In genomic region chr7:67614464-67614861, GRCm38 (mm10) we compare ENCODE assay signal across 15 mouse cellular contexts. TPM values are rescaled to one million over a fixed set of nuclear protein-coding genes. Genes with fewer than 3 reads are reported as not detected.
DNase-seq lines count a peak whose midpoint lies in the region; ATAC-seq lines count a peak whose summit lies in the region.
"Had no signal": no experiment of that assay in that cellular context is flagged by ENCODE, and none has a peak within 500 bp of the region (broad histone marks: within the 10 kb centered on the region; RNA-seq: fewer than 3 reads in every experiment).

No protein-coding gene starts in this region.

- no peak for ATAC-seq in embryonic facial prominence, embryonic 15.5 days (ENCODE audit: insufficient number of reproducible peaks, low FRiP score, low TSS enrichment, low read depth)
- ATAC-seq in heart, embryonic 13.5 days (ENCODE audit: extremely low read depth, insufficient number of reproducible peaks, low FRiP score, low TSS enrichment): no peak
- ATAC-seq in kidney, embryonic 16.5 days (ENCODE audit: low FRiP score, low TSS enrichment): no peak
- peak; percentile 88 for ATAC-seq in megakaryocyte, adult 5-6 weeks (ENCODE audit: poor library complexity, severe bottlenecking)
- ATAC-seq: intestine, embryonic 15.5 days had no signal

- H3K4me2 ChIP-seq in embryonic facial prominence, embryonic 15.5 days (replicated peaks): no peak overlapping the region
- H3K4me2 ChIP-seq in heart, embryonic 13.5 days: peak overlapping the region; percentile 43
- H3K4me2 ChIP-seq in kidney, embryonic 16.5 days (replicated peaks; ENCODE audit: low read depth, low read length): no peak overlapping the region
- H3K4me2 ChIP-seq: intestine, embryonic 15.5 days; midbrain, embryonic 11.5 days had no signal

- H3K4me3 ChIP-seq in embryonic facial prominence, embryonic 15.5 days (replicated peaks): no peak overlapping the region
- no peak overlapping the region for H3K4me3 ChIP-seq in embryonic facial prominence, embryonic 10.5 days
- H3K4me3 ChIP-seq in heart, embryonic 13.5 days: no peak overlapping the region
- H3K4me3 ChIP-seq in kidney, embryonic 16.5 days (ENCODE audit: low read length): no peak overlapping the region
- H3K4me3 ChIP-seq: intestine, embryonic 15.5 days had no signal

- peaks cover 13% of the 10 kb centered on the region for H3K4me1 ChIP-seq in embryonic facial prominence, embryonic 15.5 days
- H3K4me1 ChIP-seq in embryonic facial prominence, embryonic 10.5 days: peaks cover 28% of the 10 kb centered on the region
- H3K4me1 ChIP-seq in heart, embryonic 13.5 days: peaks cover 42% of the 10 kb centered on the region
- peaks cover 34% of the 10 kb centered on the region for H3K4me1 ChIP-seq in kidney, embryonic 16.5 days (ENCODE audit: insufficient read depth, low read length)
- H3K4me1 ChIP-seq: intestine, embryonic 15.5 days had no signal

- no peaks in the 10 kb centered on the region; the same call in 1 of the 2 replicates for H3K36me3 ChIP-seq in embryonic facial prominence, embryonic 15.5 days
- H3K36me3 ChIP-seq in embryonic facial prominence, embryonic 10.5 days (replicated peaks): no peaks in the 10 kb centered on the region
- H3K36me3 ChIP-seq in heart, embryonic 13.5 days: no peaks in the 10 kb centered on the region
- H3K36me3 ChIP-seq in kidney, embryonic 16.5 days (ENCODE audit: insufficient read depth, low read length): no peaks in the 10 kb centered on the region
- H3K36me3 ChIP-seq: intestine, embryonic 15.5 days had no signal

- no peaks in the 10 kb centered on the region for H3K9me3 ChIP-seq in embryonic facial prominence, embryonic 15.5 days (replicated peaks)
- no peaks in the 10 kb centered on the region for H3K9me3 ChIP-seq in embryonic facial prominence, embryonic 10.5 days
- H3K9me3 ChIP-seq in heart, embryonic 13.5 days: no peaks in the 10 kb centered on the region
- H3K9me3 ChIP-seq in kidney, embryonic 16.5 days (ENCODE audit: low read length): no peaks in the 10 kb centered on the region
- H3K9me3 ChIP-seq: intestine, embryonic 15.5 days had no signal

- WGBS in embryonic facial prominence, embryonic 15.5 days: 81% methylated on average over 7 of the region's 7 CpGs
- 88% methylated on average over 7 of the region's 7 CpGs for whole genome bisulfite sequencing in embryonic facial prominence, embryonic 10.5 days
- WGBS in heart, embryonic 13.5 days: 72% methylated on average over 7 of the region's 7 CpGs
- WGBS in kidney, embryonic 16.5 days: 82% methylated on average over 7 of the region's 7 CpGs

- H3K27me3 ChIP-seq in embryonic facial prominence, embryonic 15.5 days: no peaks in the 10 kb centered on the region
- H3K27me3 ChIP-seq in embryonic facial prominence, embryonic 10.5 days (replicated peaks; ENCODE audit: low read depth, poor library complexity, severe bottlenecking): no peaks in the 10 kb centered on the region
- no peaks in the 10 kb centered on the region for H3K27me3 ChIP-seq in heart, embryonic 13.5 days (replicated peaks)
- H3K27me3 ChIP-seq in kidney, embryonic 16.5 days (ENCODE audit: insufficient read depth, low read length): no peaks in the 10 kb centered on the region
- H3K27me3 ChIP-seq: intestine, embryonic 15.5 days had no signal

- 0 out of 2 replicates have a peak overlapping the region, but pooled peaks have one; percentile 4 for H3K27ac ChIP-seq in embryonic facial prominence, embryonic 15.5 days (replicated peaks)
- H3K27ac ChIP-seq in embryonic facial prominence, embryonic 10.5 days (replicated peaks): no peak overlapping the region
- H3K27ac ChIP-seq in heart, embryonic 13.5 days (replicated peaks): peak overlapping the region; percentile 84
- H3K27ac ChIP-seq in kidney, embryonic 16.5 days (ENCODE audit: low read length): peak overlapping the region; percentile 44; the same call in 1 of the 2 replicates
- H3K27ac ChIP-seq: intestine, embryonic 15.5 days; liver, embryonic 14.5 days had no signal

- no peak for DNase-seq in embryonic facial prominence, embryonic 10.5 days (ENCODE audit: low spot score)
- no peak for DNase-seq in heart, adult 8-10 months (ENCODE audit: low spot score)
- DNase-seq in kidney, adult 9 months: no peak
- no peak for DNase-seq in testis, postnatal 14 days (ENCODE audit: low spot score)
- DNase-seq: cerebellum, postnatal 14 days; left cerebral cortex, postnatal 4 days; lung, postnatal 14 days; right cerebral cortex, adult 18-20 months had no signal

- no peak overlapping the region for H3K9ac ChIP-seq in embryonic facial prominence, embryonic 15.5 days
- H3K9ac ChIP-seq in heart, embryonic 13.5 days: peak overlapping the region; percentile 12; the same call in 1 of the 2 replicates
- no peak overlapping the region for H3K9ac ChIP-seq in kidney, embryonic 16.5 days (replicated peaks; ENCODE audit: low read length)
- H3K9ac ChIP-seq: intestine, embryonic 15.5 days; liver, embryonic 14.5 days had no signal

RNA-seq across cellular contexts. Expression of gene Lrrc28, which starts 30.6 kb away (rescaled TPM):
- 20.6 and 22.4 TPM in 2 replicates for polyA plus RNA-seq in embryonic facial prominence, embryonic 15.5 days (2015; fragmentation: Nextera tagmentation; extraction: Ambion mirVana)
- polyA plus RNA-seq in embryonic facial prominence, embryonic 10.5 days (2016; fragmentation: Nextera tagmentation; extraction: Ambion mirVana): 18.0 and 21.5 TPM in 2 replicates
- polyA plus RNA-seq in heart, embryonic 13.5 days (2015; fragmentation: Nextera tagmentation; extraction: Ambion mirVana): 8.7 and 11.7 TPM in 2 replicates
- total RNA-seq in heart, adult 8-10 months (2022): 10 to 100 TPM; 13.5 to 19.6 (median 17.2) TPM
- polyA plus RNA-seq in kidney, embryonic 16.5 days (2015; fragmentation: Nextera tagmentation; extraction: Ambion mirVana): 14.4 and 15.1 TPM in 2 replicates
- 6.8 and 10.2 TPM in 2 replicates for total RNA-seq in megakaryocyte, adult 5-6 weeks (2015)
- total RNA-seq in megakaryocyte, adult 5-6 weeks (2017): 9.0 and 13.0 TPM in 2 replicates

RNA-seq across cellular contexts. Expression of gene Ttc23, which starts 32.7 kb away (rescaled TPM):
- polyA plus RNA-seq in embryonic facial prominence, embryonic 15.5 days (2015; fragmentation: Nextera tagmentation; extraction: Ambion mirVana): 29.6 and 29.8 TPM in 2 replicates
- polyA plus RNA-seq in embryonic facial prominence, embryonic 10.5 days (2016; fragmentation: Nextera tagmentation; extraction: Ambion mirVana): 45.5 and 47.3 TPM in 2 replicates
- 16.0 and 16.8 TPM in 2 replicates for polyA plus RNA-seq in heart, embryonic 13.5 days (2015; fragmentation: Nextera tagmentation; extraction: Ambion mirVana)
- 10 to 100 TPM; 16.2 to 18.6 (median 17.4) TPM for total RNA-seq in heart, adult 8-10 months (2022)
- 30.4 and 32.6 TPM in 2 replicates for polyA plus RNA-seq in kidney, embryonic 16.5 days (2015; fragmentation: Nextera tagmentation; extraction: Ambion mirVana)
- total RNA-seq in megakaryocyte, adult 5-6 weeks (2015): 0.36 and 1.9 TPM in 2 replicates
- total RNA-seq in megakaryocyte, adult 5-6 weeks (2017): 0.69 and 2.1 TPM in 2 replicates
